Mouse (Mus musculus): ENCODE data around the gene Slc28a1. TPM values are rescaled to one million over a fixed set of nuclear protein-coding genes. Genes with fewer than 3 reads are reported as not detected.

Slc28a1 gene
- polyA plus RNA-seq (2015; fragmentation: Nextera tagmentation; extraction: Ambion mirVana): 1.0 and 1.1 TPM in 2 replicates

- Histone ChIP-seq H3K27ac (replicated peaks) (no peak within 1 kb of the TSS), H3K27me3 (no peaks in the 10 kb centered on the region), H3K4me3 (replicated peaks) (no peak within 1 kb of the TSS), H3K9me3 (replicated peaks) (no peaks in the 10 kb centered on the region), H3K4me2 (no peak within 1 kb of the TSS), H3K9ac (no peak within 1 kb of the TSS), H3K4me1 (replicated peaks) (0 out of 2 replicates have a peak, but pooled peaks cover 3% of the 10 kb centered on the region), H3K36me3 (replicated peaks) (no peaks in the 10 kb centered on the region)
- ATAC-seq (ENCODE audit: insufficient read depth): peak; percentile 51
- 67% methylated on average over 6 of the region's 6 CpGs for WGBS (ENCODE audit: insufficient replicate concordance)
Observed at GRCm38 (mm10) chr7:81114555-81114954, at the start of gene Slc28a1. TSS of gene Slc28a1 (plus strand) at chr7:81114799.

- Histone ChIP-seq H3K4me1 (replicated peaks) (no peaks in the 10 kb centered on the region), H3K9me3 (replicated peaks) (no peaks in the 10 kb centered on the region), H3K36me3 (replicated peaks) (no peaks in the 10 kb centered on the region), H3K27ac (replicated peaks) (no peak overlapping the region), H3K27me3 (peaks cover 2% of the 10 kb centered on the region; the same call in 1 of the 2 replicates), H3K9ac (no peak overlapping the region), H3K4me2 (no peak overlapping the region), H3K4me3 (replicated peaks) (no peak overlapping the region)
- WGBS (ENCODE audit: insufficient replicate concordance): 8% methylated on average over 6 of the region's 6 CpGs
- no peak for ATAC-seq (ENCODE audit: insufficient read depth)
Observed at GRCm38 (mm10) chr7:81066714-81067113, 47.9 kb upstream of the Slc28a1 start.

- Histone ChIP-seq H3K4me3 (replicated peaks) (no peak overlapping the region), H3K27ac (replicated peaks) (no peak overlapping the region), H3K4me1 (replicated peaks) (peaks cover 19% of the 10 kb centered on the region), H3K4me2 (no peak overlapping the region), H3K36me3 (replicated peaks) (no peaks in the 10 kb centered on the region), H3K9ac (no peak overlapping the region), H3K9me3 (replicated peaks) (no peaks in the 10 kb centered on the region), H3K27me3 (0 out of 2 replicates have a peak, but pooled peaks cover 1% of the 10 kb centered on the region)
- WGBS (ENCODE audit: insufficient replicate concordance): 50% methylated on average over 5 of the region's 5 CpGs
- no peak for ATAC-seq (ENCODE audit: insufficient read depth)
Observed at GRCm38 (mm10) chr7:81072463-81072862, 42.1 kb upstream of the Slc28a1 start.

GRCm38 (mm10) chr7:81073273-81073672, 41.3 kb upstream of the Slc28a1 start:
- Histone ChIP-seq H3K27ac (replicated peaks) (no peak overlapping the region), H3K4me3 (replicated peaks) (no peak overlapping the region), H3K36me3 (replicated peaks) (no peaks in the 10 kb centered on the region), H3K4me2 (no peak overlapping the region), H3K4me1 (replicated peaks) (peaks cover 19% of the 10 kb centered on the region), H3K9me3 (replicated peaks) (no peaks in the 10 kb centered on the region), H3K27me3 (no peaks in the 10 kb centered on the region), H3K9ac (no peak overlapping the region)
- 73% methylated on average over 5 of the region's 5 CpGs for WGBS (ENCODE audit: insufficient replicate concordance)
- ATAC-seq (ENCODE audit: insufficient read depth): no peak

GRCm38 (mm10) chr7:81074546-81074945, 40.1 kb upstream of the Slc28a1 start:
- 21% methylated on average over 9 of the region's 9 CpGs for WGBS (ENCODE audit: insufficient replicate concordance)
- no peaks in the 10 kb centered on the region for H3K9me3 ChIP-seq (replicated peaks)
- H3K4me1 ChIP-seq (replicated peaks): peaks cover 19% of the 10 kb centered on the region
- H3K4me2 ChIP-seq: peak overlapping the region; percentile 8; the same call in 1 of the 2 replicates
- H3K9ac ChIP-seq: no peak overlapping the region
- no peaks in the 10 kb centered on the region for H3K36me3 ChIP-seq (replicated peaks)
- peak; percentile 62 for ATAC-seq (ENCODE audit: insufficient read depth)
- H3K27me3 ChIP-seq: peaks cover 4% of the 10 kb centered on the region; the same call in 1 of the 2 replicates
- no peak overlapping the region for H3K4me3 ChIP-seq (replicated peaks)
- 0 out of 2 replicates have a peak overlapping the region, but pooled peaks have one; percentile 25 for H3K27ac ChIP-seq (replicated peaks)

- Histone ChIP-seq H3K27me3 (peaks cover 4% of the 10 kb centered on the region; the same call in 1 of the 2 replicates), H3K9ac (no peak overlapping the region), H3K36me3 (replicated peaks) (no peaks in the 10 kb centered on the region), H3K4me2 (no peak overlapping the region; the same call in 1 of the 2 replicates), H3K4me1 (replicated peaks) (peaks cover 19% of the 10 kb centered on the region), H3K27ac (replicated peaks) (0 out of 2 replicates have a peak overlapping the region, but pooled peaks have one; percentile 25), H3K4me3 (replicated peaks) (no peak overlapping the region), H3K9me3 (replicated peaks) (no peaks in the 10 kb centered on the region)
- peak; percentile 30; the same call in 1 of the 2 replicates for ATAC-seq (ENCODE audit: insufficient read depth)
- WGBS (ENCODE audit: insufficient replicate concordance): 9% methylated on average over 7 of the region's 7 CpGs
Observed at GRCm38 (mm10) chr7:81075299-81075698, 39.3 kb upstream of the Slc28a1 start.

GRCm38 (mm10) chr7:81075732-81076131, 38.9 kb upstream of the Slc28a1 start:
- ATAC-seq (ENCODE audit: insufficient read depth): no peak
- Histone ChIP-seq H3K4me1 (replicated peaks) (peaks cover 19% of the 10 kb centered on the region), H3K9me3 (replicated peaks) (no peaks in the 10 kb centered on the region), H3K4me3 (replicated peaks) (no peak overlapping the region), H3K9ac (no peak overlapping the region), H3K4me2 (no peak overlapping the region), H3K27ac (replicated peaks) (no peak overlapping the region), H3K27me3 (peaks cover 4% of the 10 kb centered on the region; the same call in 1 of the 2 replicates), H3K36me3 (replicated peaks) (no peaks in the 10 kb centered on the region)
- whole genome bisulfite sequencing (ENCODE audit: insufficient replicate concordance): 49% methylated on average over 5 of the region's 5 CpGs

- Histone ChIP-seq H3K9ac (no peak overlapping the region), H3K4me1 (replicated peaks) (peaks cover 19% of the 10 kb centered on the region), H3K27ac (replicated peaks) (no peak overlapping the region), H3K4me2 (no peak overlapping the region), H3K36me3 (replicated peaks) (no peaks in the 10 kb centered on the region), H3K9me3 (replicated peaks) (no peaks in the 10 kb centered on the region), H3K27me3 (peaks cover 4% of the 10 kb centered on the region; the same call in 1 of the 2 replicates), H3K4me3 (replicated peaks) (no peak overlapping the region)
- ATAC-seq (ENCODE audit: insufficient read depth): no peak
- WGBS (ENCODE audit: insufficient replicate concordance): 71% methylated on average over 6 of the region's 6 CpGs
Observed at GRCm38 (mm10) chr7:81077009-81077408, 37.6 kb upstream of the Slc28a1 start.

- Histone ChIP-seq H3K4me2 (no peak overlapping the region), H3K36me3 (replicated peaks) (no peaks in the 10 kb centered on the region), H3K27me3 (peaks cover 4% of the 10 kb centered on the region; the same call in 1 of the 2 replicates), H3K4me3 (replicated peaks) (no peak overlapping the region), H3K9me3 (replicated peaks) (no peaks in the 10 kb centered on the region), H3K27ac (replicated peaks) (no peak overlapping the region), H3K4me1 (replicated peaks) (peaks cover 19% of the 10 kb centered on the region), H3K9ac (no peak overlapping the region)
- ATAC-seq (ENCODE audit: insufficient read depth): no peak
- 64% methylated on average over 6 of the region's 6 CpGs for WGBS (ENCODE audit: insufficient replicate concordance)
Observed at GRCm38 (mm10) chr7:81078740-81079139, 35.9 kb upstream of the Slc28a1 start.

GRCm38 (mm10) chr7:81093420-81093965, 21.1 kb upstream of the Slc28a1 start:
- Histone ChIP-seq H3K4me1 (replicated peaks) (peaks cover 8% of the 10 kb centered on the region; the same call in 1 of the 2 replicates), H3K9me3 (replicated peaks) (no peaks in the 10 kb centered on the region), H3K9ac (no peak overlapping the region), H3K36me3 (replicated peaks) (no peaks in the 10 kb centered on the region), H3K27ac (replicated peaks) (no peak overlapping the region), H3K27me3 (no peaks in the 10 kb centered on the region; the same call in 1 of the 2 replicates), H3K4me2 (no peak overlapping the region), H3K4me3 (replicated peaks) (no peak overlapping the region)
- ATAC-seq (ENCODE audit: insufficient read depth): no peak
- WGBS (ENCODE audit: insufficient replicate concordance): 62% methylated on average over 18 of the region's 18 CpGs

GRCm38 (mm10) chr7:81094104-81094757, 20.4 kb upstream of the Slc28a1 start:
- H3K9me3 ChIP-seq (replicated peaks): no peaks in the 10 kb centered on the region
- H3K4me3 ChIP-seq (replicated peaks): no peak overlapping the region
- H3K36me3 ChIP-seq (replicated peaks): no peaks in the 10 kb centered on the region
- H3K9ac ChIP-seq: no peak overlapping the region
- no peak for ATAC-seq (ENCODE audit: insufficient read depth)
- WGBS (ENCODE audit: insufficient replicate concordance): 47% methylated on average over 6 of the region's 6 CpGs
- no peak overlapping the region for H3K4me2 ChIP-seq
- peaks cover 8% of the 10 kb centered on the region; the same call in 1 of the 2 replicates for H3K4me1 ChIP-seq (replicated peaks)
- H3K27ac ChIP-seq (replicated peaks): no peak overlapping the region
- no peaks in the 10 kb centered on the region; the same call in 1 of the 2 replicates for H3K27me3 ChIP-seq
